Mouse (Mus musculus) hindbrain, embryonic 15.5 days (tissue): Measurements from ENCODE around the gene Tead1. TPM values are rescaled to one million over a fixed set of nuclear protein-coding genes. Genes with fewer than 3 reads are reported as not detected.
A peak's percentile ranks its signal among the peaks of the same experiment; 100 is the strongest.

Source experiments
- ATAC-seq: fragments of 200-750 bp; cut with Nextera tagmentation; 2 replicates; pipeline ENCODE4 v1.8.0; 2017; ENCODE audit warnings: low read depth, moderate number of reproducible peaks, moderate TSS enrichment; ENCODE audit not compliant: low FRiP score
- H3K27ac ChIP-seq: fragments of 300-500 bp; sonication (generic); replicated peaks from 2 replicates; pipeline ENCODE4 v1.5.1; 2015; ENCODE audit warnings: mild to moderate bottlenecking, inconsistent platforms
- H3K27me3 ChIP-seq: fragments of 300-500 bp; sonication (generic); 2 replicates; pipeline ENCODE4 v1.6.1; 2015; ENCODE audit warnings: control low read depth, inconsistent platforms
- H3K36me3 ChIP-seq: fragments of 300-500 bp; sonication (generic); 2 replicates; pipeline ENCODE4 v1.6.1; 2015; ENCODE audit warnings: control low read depth, inconsistent platforms
- H3K4me1 ChIP-seq: fragments of 300-500 bp; sonication (generic); replicated peaks from 2 replicates; pipeline ENCODE4 v1.6.1; 2015; ENCODE audit warnings: control low read depth, inconsistent platforms
- H3K4me2 ChIP-seq: fragments of 300-500 bp; sonication (generic); 2 replicates; pipeline ENCODE4 v1.6.1; 2015; ENCODE audit warnings: moderate library complexity, mild to moderate bottlenecking, inconsistent platforms
- H3K4me3 ChIP-seq: fragments of 300-500 bp; sonication (generic); 2 replicates; pipeline ENCODE4 v1.5.1; 2015; ENCODE audit warnings: mild to moderate bottlenecking, inconsistent platforms
- H3K9ac ChIP-seq: fragments of 300-500 bp; sonication (generic); 2 replicates; pipeline ENCODE4 v1.6.1; 2015; ENCODE audit warnings: inconsistent platforms
- H3K9me3 ChIP-seq: fragments of 300-500 bp; sonication (generic); 2 replicates; pipeline ENCODE4 v1.6.1; 2016; ENCODE audit warnings: control low read depth, inconsistent platforms
- WGBS: fragments of 180-500 bp; shearing (Covaris S2); methylation state at CpG from one replicate; pipeline ENCODE4 v1.1.7; 2015; 5-methylcytosine and 5-hydroxymethylcytosine counted together
- polyA plus RNA-seq: library from polyadenylated mRNA; unstranded; fragments of >200 nt; fragmentation: Nextera tagmentation; extraction: Ambion mirVana; gene quantifications from 2 replicates; pipeline ENCODE4 v1.2.1, GENCODE M21; 2015

Tead1 gene
- polyA plus RNA-seq, 1 experiment from 2014 or later: 15.3 TPM

DNA sequence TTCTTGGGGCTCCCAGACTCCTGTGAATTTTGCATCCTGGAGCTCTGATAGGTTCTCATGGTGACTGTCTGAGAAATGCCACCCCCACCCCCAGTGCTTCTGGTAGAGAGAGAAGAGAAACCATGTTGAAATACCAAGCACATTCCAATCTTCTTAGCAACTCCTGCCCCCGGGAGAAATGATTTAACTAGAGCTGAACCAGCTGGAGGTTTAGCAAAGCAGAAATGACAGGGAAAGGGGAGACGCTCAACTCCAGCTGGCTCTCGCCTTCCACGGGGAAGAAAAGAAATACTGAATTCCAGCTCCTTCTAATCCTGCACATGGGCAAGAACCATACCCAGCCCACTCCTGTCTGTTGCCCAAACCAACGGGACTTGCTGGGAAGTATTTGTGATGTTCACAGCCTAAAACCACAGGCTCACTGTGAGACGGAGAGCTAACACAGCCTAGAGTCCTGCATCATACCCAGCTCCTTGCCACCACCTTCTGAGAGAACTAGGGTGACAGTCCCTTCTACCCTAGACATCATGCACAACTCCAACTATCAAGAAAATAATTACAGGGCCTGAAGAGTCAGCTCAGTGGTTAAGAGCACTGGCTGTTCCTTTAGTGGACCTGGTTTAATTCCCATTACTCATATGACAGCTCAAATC is 15.7 kb upstream of the Tead1 start:
- H3K9ac ChIP-seq: no peak overlapping the region
- ATAC-seq: peak; percentile 45; the same call in 1 of the 2 replicates
- peak overlapping the region; percentile 22 for H3K4me2 ChIP-seq
- H3K36me3 ChIP-seq: no peaks in the 10 kb centered on the region
- 26% methylated on average over 6 of the region's 6 CpGs for whole genome bisulfite sequencing
- no peaks in the 10 kb centered on the region for H3K9me3 ChIP-seq
- H3K4me3 ChIP-seq: no peak overlapping the region
- peaks cover 14% of the 10 kb centered on the region for H3K4me1 ChIP-seq
- peak overlapping the region; percentile 39 for H3K27ac ChIP-seq
- no peaks in the 10 kb centered on the region for H3K27me3 ChIP-seq

GRCm38 (mm10) chr7:112669993-112670392 is 9.1 kb upstream of the Tead1 start:
- H3K36me3 ChIP-seq: no peaks in the 10 kb centered on the region
- H3K4me1 ChIP-seq: no peaks in the 10 kb centered on the region
- no peaks in the 10 kb centered on the region for H3K27me3 ChIP-seq
- no peak overlapping the region for H3K4me2 ChIP-seq
- no peak overlapping the region for H3K4me3 ChIP-seq
- WGBS: 90% methylated on average over 2 of the region's 2 CpGs
- no peak overlapping the region for H3K27ac ChIP-seq
- H3K9me3 ChIP-seq: no peaks in the 10 kb centered on the region
- H3K9ac ChIP-seq: no peak overlapping the region
- no peak for ATAC-seq

- no peaks in the 10 kb centered on the region for H3K36me3 ChIP-seq
- peak overlapping the region; percentile 87 for H3K27ac ChIP-seq
- H3K4me2 ChIP-seq: peak overlapping the region; percentile 94
- no peaks in the 10 kb centered on the region for H3K9me3 ChIP-seq
- H3K4me3 ChIP-seq: peak overlapping the region; percentile 70
- peak; percentile 74; the same call in 1 of the 2 replicates for ATAC-seq
- H3K27me3 ChIP-seq: no peaks in the 10 kb centered on the region
- H3K4me1 ChIP-seq: peaks cover 36% of the 10 kb centered on the region
- WGBS: under 1% methylated on average over 42 of the region's 44 CpGs
- peak overlapping the region; percentile 64 for H3K9ac ChIP-seq
These were observed 524 bp upstream of the Tead1 start for GRCm38 (mm10) chr7:112678418-112679170.

- under 1% methylated on average over 64 of the region's 95 CpGs for WGBS
- Histone ChIP-seq H3K27me3 (no peaks in the 10 kb centered on the region), H3K4me1 (peaks cover 45% of the 10 kb centered on the region), H3K4me2 (peak overlapping the region; percentile 94), H3K4me3 (peak overlapping the region; percentile 70), H3K9me3 (no peaks in the 10 kb centered on the region), H3K36me3 (no peaks in the 10 kb centered on the region), H3K9ac (peak overlapping the region; percentile 64), H3K27ac (peak overlapping the region; percentile 87)
- ATAC-seq: peak; percentile 64
These were observed 561 bp downstream of the Tead1 start for GRCm38 (mm10) chr7:112679513-112680245.

GRCm38 (mm10) chr7:112680498-112681251 is 1.6 kb downstream of the Tead1 start:
- peak; percentile 59; the same call in 1 of the 2 replicates for ATAC-seq
- Histone ChIP-seq H3K36me3 (no peaks in the 10 kb centered on the region), H3K4me1 (peaks cover 55% of the 10 kb centered on the region), H3K27ac (peak overlapping the region; percentile 87), H3K27me3 (no peaks in the 10 kb centered on the region), H3K4me2 (peak overlapping the region; percentile 94), H3K4me3 (peak overlapping the region; percentile 70), H3K9me3 (no peaks in the 10 kb centered on the region), H3K9ac (peak overlapping the region; percentile 64)
- WGBS: 2% methylated on average over 22 of the region's 22 CpGs

DNA sequence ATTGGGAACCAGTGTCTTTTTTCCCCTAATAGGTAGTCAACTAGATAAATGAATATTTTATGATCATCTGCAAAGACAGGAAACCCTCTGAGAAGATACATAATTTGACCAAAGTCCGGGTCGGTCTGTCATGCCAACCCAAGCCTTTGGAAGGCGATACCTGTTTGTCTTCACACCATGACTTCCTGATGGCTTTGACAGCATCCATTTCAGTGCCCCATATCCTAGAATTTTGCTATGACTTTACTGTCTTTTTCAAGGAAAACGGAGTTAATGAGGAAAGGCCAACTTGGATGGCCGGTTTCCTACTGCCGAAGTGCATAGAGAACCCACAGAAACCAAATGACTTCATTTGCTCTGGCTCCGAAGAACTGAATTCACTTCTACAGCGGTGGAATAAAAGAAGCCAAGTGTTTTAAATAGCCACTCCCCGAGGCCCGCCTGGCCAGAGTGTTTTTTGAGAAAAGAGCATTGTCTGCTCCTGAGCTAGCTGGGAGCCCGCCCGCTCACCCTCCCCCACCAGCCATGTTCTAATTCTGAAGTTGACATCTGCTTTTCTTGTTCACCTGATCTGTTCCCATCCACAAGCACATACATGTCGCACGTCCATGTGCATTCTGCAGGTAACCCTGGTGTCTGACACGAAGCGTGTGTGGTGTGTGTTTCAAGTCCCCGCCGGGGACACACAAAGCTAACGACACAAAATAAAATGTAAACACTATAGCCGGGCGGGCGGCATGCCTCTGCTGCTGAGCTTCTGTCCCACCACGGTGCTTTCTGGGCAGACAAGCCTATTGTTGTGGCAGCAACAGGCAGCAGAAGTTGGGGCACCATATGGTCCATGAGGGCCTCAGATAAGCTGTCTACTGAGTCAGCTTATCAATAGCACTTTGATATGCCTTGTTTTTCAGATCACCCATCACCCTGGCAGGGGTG is 5.8 kb downstream of the Tead1 start:
- H3K4me3 ChIP-seq: 0 out of 2 replicates have a peak overlapping the region, but pooled peaks have one; percentile 1
- H3K36me3 ChIP-seq: no peaks in the 10 kb centered on the region
- ATAC-seq: 0 out of 2 replicates have a peak, but pooled peaks have one; percentile 25
- WGBS: 9% methylated on average over 23 of the region's 23 CpGs
- peaks cover 68% of the 10 kb centered on the region for H3K4me1 ChIP-seq
- no peaks in the 10 kb centered on the region for H3K9me3 ChIP-seq
- peak overlapping the region; percentile 39 for H3K4me2 ChIP-seq
- peak overlapping the region; percentile 42; the same call in 1 of the 2 replicates for H3K27ac ChIP-seq
- no peaks in the 10 kb centered on the region for H3K27me3 ChIP-seq
- no peak overlapping the region for H3K9ac ChIP-seq

DNA sequence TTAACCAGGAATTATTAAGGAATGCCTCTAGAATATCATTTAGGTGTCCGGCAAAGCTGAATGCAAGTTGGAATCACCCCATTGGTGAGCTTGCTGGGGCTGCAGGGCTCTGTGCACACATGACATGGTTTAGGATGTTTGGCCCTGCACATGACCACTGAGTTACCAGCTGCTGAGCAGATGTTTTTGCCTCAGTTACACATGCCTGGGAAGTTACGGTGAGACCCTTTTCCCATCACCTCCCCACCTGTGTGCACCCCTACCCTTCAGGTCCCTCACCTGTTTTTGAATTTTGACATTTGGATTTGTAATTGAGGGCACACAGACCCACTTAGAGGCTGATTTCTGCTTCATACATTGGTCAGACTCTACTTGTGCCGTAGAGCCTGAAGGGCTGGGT is 6.9 kb downstream of the Tead1 start:
- Histone ChIP-seq H3K36me3 (no peaks in the 10 kb centered on the region), H3K27me3 (no peaks in the 10 kb centered on the region), H3K9me3 (no peaks in the 10 kb centered on the region), H3K9ac (no peak overlapping the region), H3K4me1 (peaks cover 61% of the 10 kb centered on the region), H3K4me2 (no peak overlapping the region), H3K27ac (no peak overlapping the region; the same call in 1 of the 2 replicates), H3K4me3 (no peak overlapping the region)
- WGBS: 54% methylated on average over 3 of the region's 3 CpGs
- ATAC-seq: no peak

DNA sequence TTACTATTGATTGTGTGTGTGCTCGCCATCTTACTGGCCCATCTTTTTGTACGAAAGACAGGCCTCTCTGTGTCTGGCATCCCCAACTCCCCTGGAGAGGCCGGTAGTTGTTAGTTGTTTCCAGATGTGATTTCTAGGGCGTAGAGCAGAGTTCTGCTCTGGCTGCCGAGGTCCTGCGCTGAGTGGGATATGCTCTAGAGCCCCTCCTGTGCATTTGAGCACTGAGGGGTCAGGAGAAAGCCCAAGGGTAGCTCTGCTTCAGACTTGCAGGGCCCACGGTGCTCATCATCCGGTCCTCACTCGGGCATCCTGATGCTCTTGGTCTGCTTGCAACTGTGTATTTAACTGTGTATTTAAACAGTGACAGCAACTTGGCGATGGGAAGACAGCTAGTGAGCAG is 7.5 kb downstream of the Tead1 start:
- Histone ChIP-seq H3K4me2 (no peak overlapping the region), H3K27ac (no peak overlapping the region), H3K9ac (no peak overlapping the region), H3K27me3 (no peaks in the 10 kb centered on the region), H3K9me3 (no peaks in the 10 kb centered on the region), H3K4me3 (no peak overlapping the region), H3K4me1 (peaks cover 62% of the 10 kb centered on the region), H3K36me3 (no peaks in the 10 kb centered on the region)
- no peak for ATAC-seq
- WGBS: 37% methylated on average over 10 of the region's 10 CpGs

GRCm38 (mm10) chr7:112688425-112689001 is 9.4 kb downstream of the Tead1 start:
- Histone ChIP-seq H3K27me3 (no peaks in the 10 kb centered on the region), H3K4me2 (no peak overlapping the region), H3K9ac (no peak overlapping the region), H3K4me1 (peaks cover 51% of the 10 kb centered on the region), H3K4me3 (no peak overlapping the region), H3K36me3 (no peaks in the 10 kb centered on the region), H3K27ac (no peak overlapping the region), H3K9me3 (no peaks in the 10 kb centered on the region)
- WGBS: 49% methylated on average over 9 of the region's 9 CpGs
- ATAC-seq: no peak

DNA sequence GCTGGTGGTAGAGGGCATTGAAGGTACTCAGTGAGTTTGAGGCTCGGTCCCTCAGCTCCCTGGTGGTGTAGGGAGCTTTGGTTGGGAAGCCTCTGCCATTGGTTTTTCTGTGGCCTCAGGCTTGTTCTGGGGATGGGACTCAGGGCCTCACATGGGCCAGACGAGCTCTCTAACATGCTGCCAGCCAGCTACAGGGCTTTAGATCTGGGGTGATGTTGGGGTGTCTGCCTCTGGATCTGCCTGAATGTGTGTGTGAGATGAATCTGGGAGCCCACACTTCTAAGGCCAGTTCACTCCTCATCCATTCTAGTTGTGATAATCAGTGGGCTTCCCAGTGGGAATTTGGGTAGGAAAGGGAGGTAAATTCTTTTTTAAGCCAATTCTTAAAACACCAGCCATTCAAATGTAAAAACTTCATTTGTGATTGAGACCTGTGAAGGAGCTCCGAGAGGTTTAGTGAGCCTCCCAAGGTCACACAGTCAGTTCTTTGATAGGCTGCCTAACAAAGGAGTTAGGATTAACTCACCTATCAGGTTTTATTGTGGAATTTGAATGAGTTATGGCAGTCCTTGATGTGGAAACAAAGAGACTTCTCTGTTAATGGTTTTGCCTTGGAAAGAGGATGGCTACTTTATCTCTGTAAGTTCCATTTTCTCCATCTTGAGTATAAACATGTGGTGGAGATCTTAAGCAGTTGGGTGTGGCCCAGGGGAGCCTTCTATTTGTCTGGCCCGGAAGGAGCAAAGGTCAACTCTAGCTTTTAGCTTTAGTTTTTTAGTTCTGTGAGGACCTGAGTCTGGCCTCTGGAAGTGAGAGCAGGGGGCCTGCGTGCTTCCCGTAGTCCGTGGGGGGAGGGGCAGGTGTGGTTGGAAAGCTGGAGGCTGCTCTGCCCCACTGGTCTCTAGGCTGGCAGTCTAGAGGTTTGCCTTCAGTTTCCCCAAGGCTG is 12.0 kb downstream of the Tead1 start:
- ATAC-seq: no peak
- no peaks in the 10 kb centered on the region for H3K27me3 ChIP-seq
- H3K4me2 ChIP-seq: no peak overlapping the region
- 28% methylated on average over 7 of the region's 7 CpGs for WGBS
- no peaks in the 10 kb centered on the region for H3K9me3 ChIP-seq
- peaks cover 32% of the 10 kb centered on the region for H3K4me1 ChIP-seq
- H3K9ac ChIP-seq: no peak overlapping the region
- no peak overlapping the region for H3K27ac ChIP-seq
- H3K4me3 ChIP-seq: no peak overlapping the region
- no peaks in the 10 kb centered on the region for H3K36me3 ChIP-seq
